Mouse (Mus musculus) forebrain, embryonic 13.5 days (tissue): ENCODE data around the gene 5330417H12Rik. TPM values are rescaled to one million over a fixed set of nuclear protein-coding genes. Genes with fewer than 3 reads are reported as not detected.

Source experiments
- ATAC-seq: fragments of 200-750 bp; cut with Nextera tagmentation; 2 replicates; pipeline ENCODE4 v1.8.0; 2017
- H3K27ac ChIP-seq: fragments of 300-500 bp; sonication (generic); 2 replicates; pipeline ENCODE4 v1.5.1; 2015; ENCODE audit warnings: inconsistent platforms, mild to moderate bottlenecking, moderate library complexity
- H3K27me3 ChIP-seq: fragments of 300-500 bp; sonication (generic); 2 replicates; pipeline ENCODE4 v1.6.1; 2015; ENCODE audit warnings: mild to moderate bottlenecking, inconsistent platforms
- H3K36me3 ChIP-seq: fragments of 300-500 bp; sonication (generic); 2 replicates; pipeline ENCODE4 v1.6.1; 2015; ENCODE audit warnings: mild to moderate bottlenecking, inconsistent platforms; ENCODE audit not compliant: poor library complexity, severe bottlenecking
- H3K4me1 ChIP-seq: fragments of 300-500 bp; sonication (generic); 2 replicates; pipeline ENCODE4 v1.6.1; 2015; ENCODE audit warnings: inconsistent platforms
- H3K4me2 ChIP-seq: fragments of 300-500 bp; sonication (generic); 2 replicates; pipeline ENCODE4 v1.6.1; 2015; ENCODE audit warnings: inconsistent platforms, mild to moderate bottlenecking, moderate library complexity
- H3K4me3 ChIP-seq: fragments of 300-500 bp; sonication (generic); 2 replicates; pipeline ENCODE4 v1.5.1; 2015; ENCODE audit warnings: mild to moderate bottlenecking, inconsistent platforms
- H3K9ac ChIP-seq: fragments of 300-500 bp; sonication (generic); 2 replicates; pipeline ENCODE4 v1.6.1; 2015; ENCODE audit warnings: mild to moderate bottlenecking, inconsistent platforms
- H3K9me3 ChIP-seq: fragments of 300-500 bp; sonication (generic); replicated peaks from 2 replicates; pipeline ENCODE4 v1.6.1; 2016; ENCODE audit warnings: inconsistent platforms
- WGBS: fragments of 180-500 bp; shearing (Covaris S2); methylation state at CpG from one replicate; pipeline ENCODE4 v1.1.7; 2015; 5-methylcytosine and 5-hydroxymethylcytosine counted together
- polyA plus RNA-seq: library from polyadenylated mRNA; unstranded; fragments of >200 nt; fragmentation: Nextera tagmentation; extraction: Ambion mirVana; gene quantifications from 2 replicates; pipeline ENCODE4 v1.2.1, GENCODE M21; 2015

5330417H12Rik gene
- polyA plus RNA-seq, 1 experiment from 2014 or later, result not detected

DNA sequence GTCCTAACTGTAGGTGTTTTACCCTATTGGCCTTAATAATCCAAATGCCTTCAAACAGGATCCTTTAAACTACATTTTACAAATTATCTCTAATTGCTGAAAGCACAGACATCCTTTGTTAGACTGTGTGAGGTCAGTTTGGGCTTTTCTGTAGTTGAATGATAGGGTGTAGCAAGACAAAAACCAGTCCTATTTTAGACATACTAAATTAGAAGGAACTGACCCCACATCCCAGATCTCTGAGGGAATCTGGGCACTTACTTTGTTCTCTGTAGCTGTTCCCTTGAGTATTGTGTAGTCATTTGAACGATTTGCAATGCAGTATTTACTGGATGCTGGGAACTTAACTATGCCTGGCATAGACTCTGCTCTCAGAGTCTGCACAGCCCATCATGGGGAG, 26.9 kb upstream of the 5330417H12Rik start:
- no peaks in the 10 kb centered on the region for H3K4me1 ChIP-seq
- H3K27me3 ChIP-seq, result no peaks in the 10 kb centered on the region
- no peak overlapping the region for H3K4me2 ChIP-seq
- ATAC-seq, result no peak
- no peak overlapping the region for H3K4me3 ChIP-seq
- H3K36me3 ChIP-seq, result no peaks in the 10 kb centered on the region
- no peaks in the 10 kb centered on the region for H3K9me3 ChIP-seq
- no peak overlapping the region for H3K27ac ChIP-seq
- WGBS, result 59% methylated on average over 1 of the region's 1 CpGs
- no peak overlapping the region for H3K9ac ChIP-seq

DNA sequence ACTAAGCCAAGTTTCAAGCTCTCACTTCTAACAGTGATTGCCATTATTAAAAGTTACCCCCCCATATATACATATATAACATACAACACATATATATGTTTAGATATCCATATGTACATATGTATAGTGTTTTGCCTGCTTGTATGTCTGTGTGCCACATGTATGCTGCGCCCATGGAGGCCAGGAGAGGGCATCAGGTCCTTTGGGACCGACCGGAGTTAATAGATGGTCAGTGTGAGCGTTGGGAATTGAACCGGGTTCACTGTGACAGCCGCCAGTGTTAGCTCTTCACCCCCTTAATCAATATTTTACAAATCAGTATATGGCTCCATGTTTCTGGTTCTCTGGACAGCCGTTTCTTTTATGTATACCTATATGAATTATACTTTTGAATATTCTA, 25.0 kb upstream of the 5330417H12Rik start:
- Histone ChIP-seq H3K4me3 (no peak overlapping the region), H3K27me3 (no peaks in the 10 kb centered on the region), H3K36me3 (no peaks in the 10 kb centered on the region), H3K4me1 (no peaks in the 10 kb centered on the region), H3K9ac (no peak overlapping the region), H3K9me3 (no peaks in the 10 kb centered on the region), H3K4me2 (no peak overlapping the region), H3K27ac (no peak overlapping the region)
- 85% methylated on average over 7 of the region's 7 CpGs for WGBS
- ATAC-seq, result no peak

DNA sequence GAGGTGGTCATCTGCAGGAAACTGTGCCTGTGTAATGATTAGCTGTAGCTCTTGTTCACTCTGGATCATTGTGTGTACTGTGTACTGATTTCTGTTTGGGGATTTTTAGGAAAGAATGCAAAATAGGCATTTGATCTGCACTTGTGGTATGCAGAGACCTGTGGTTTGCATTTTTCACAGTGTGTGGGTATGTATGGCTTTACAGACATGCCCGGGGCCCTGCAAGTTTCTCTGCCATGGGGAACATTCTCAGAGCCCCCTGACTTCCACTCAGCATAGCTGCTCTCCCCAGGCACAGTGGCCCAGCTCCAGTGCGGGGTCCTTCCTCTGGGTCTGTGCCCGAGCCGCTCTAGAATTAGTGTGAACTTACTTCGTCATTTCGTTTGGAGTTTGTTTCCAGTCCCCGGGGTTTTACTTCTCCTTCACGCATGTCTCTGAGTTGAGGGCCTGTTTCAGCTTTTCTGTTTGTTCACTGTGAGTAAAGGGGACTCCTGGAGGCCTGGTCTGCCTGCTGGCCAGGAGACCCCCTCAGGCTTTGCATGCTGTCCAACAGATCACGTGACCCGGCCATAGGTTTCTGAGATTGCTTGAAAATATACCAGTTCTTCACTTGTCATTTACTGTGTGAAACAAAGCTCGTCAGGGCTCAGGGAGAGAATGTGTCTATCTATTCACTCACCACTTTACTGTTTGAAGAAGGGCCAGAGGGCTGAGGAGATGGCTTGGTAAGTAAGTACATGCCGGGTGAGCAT, 24.2 kb upstream of the 5330417H12Rik start:
- H3K9ac ChIP-seq, result no peak overlapping the region
- no peaks in the 10 kb centered on the region for H3K27me3 ChIP-seq
- 87% methylated on average over 12 of the region's 12 CpGs for WGBS
- no peak overlapping the region for H3K27ac ChIP-seq
- no peaks in the 10 kb centered on the region for H3K9me3 ChIP-seq
- H3K36me3 ChIP-seq, result no peaks in the 10 kb centered on the region
- ATAC-seq, result no peak
- H3K4me1 ChIP-seq, result no peaks in the 10 kb centered on the region
- no peak overlapping the region for H3K4me3 ChIP-seq
- H3K4me2 ChIP-seq, result no peak overlapping the region

DNA sequence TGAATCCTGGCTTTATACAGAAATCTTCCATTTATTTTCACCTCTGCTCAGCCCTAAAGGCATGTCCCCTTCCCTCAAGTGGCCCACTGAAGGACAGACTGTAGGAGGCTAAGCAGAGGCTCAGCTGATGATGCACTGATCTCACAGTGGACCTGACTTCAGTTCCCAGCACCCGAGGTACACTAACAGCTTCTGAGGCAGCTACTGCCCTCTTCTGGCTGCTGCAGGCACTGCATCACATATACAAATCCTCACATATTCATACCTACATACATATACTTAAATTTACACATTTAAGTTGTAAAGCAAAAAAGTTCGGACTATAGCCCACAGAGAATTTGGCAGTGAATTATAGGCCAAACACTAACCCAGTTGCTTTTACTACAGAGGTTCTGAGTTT, 20.0 kb upstream of the 5330417H12Rik start:
- ATAC-seq, result no peak
- no peak overlapping the region for H3K27ac ChIP-seq
- WGBS, result 85% methylated on average over 2 of the region's 2 CpGs
- no peak overlapping the region for H3K4me3 ChIP-seq
- 0 out of 2 replicates have a peak, but pooled peaks cover 6% of the 10 kb centered on the region for H3K4me1 ChIP-seq
- no peaks in the 10 kb centered on the region for H3K27me3 ChIP-seq
- no peak overlapping the region for H3K4me2 ChIP-seq
- no peak overlapping the region for H3K9ac ChIP-seq
- no peaks in the 10 kb centered on the region for H3K9me3 ChIP-seq
- no peaks in the 10 kb centered on the region for H3K36me3 ChIP-seq

DNA sequence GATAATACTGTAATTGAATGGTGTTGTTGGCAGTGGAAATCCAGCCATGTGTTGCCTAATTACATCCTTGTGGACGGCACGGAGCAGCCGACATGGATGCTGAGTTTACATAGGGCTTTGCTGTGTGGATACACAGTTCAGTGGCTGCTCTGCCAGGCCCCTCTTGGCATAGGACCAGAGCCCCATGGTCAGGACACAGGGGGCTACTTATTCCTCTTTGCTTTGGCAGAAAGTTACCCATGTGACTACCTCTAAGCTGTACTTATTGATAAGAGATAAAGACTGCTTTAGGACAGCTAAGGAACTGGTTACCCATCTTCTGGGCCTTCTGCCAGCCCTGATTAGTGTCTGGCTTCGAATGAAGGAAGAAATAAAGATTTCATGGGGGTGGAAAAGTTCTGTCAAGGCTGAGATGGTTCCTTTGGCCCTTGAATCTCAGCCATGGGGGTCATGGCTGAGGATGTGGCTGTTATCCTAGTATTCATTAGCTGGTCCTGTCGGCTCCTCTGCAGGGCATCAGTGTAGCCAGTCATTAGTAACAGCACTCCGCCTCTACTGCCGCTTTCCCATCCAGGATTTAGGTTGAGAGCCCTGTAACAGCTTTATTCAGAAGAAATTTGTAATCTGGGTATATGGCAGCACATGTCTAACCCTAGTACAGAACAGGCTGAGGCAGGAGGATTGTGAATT, 17.8 kb upstream of the 5330417H12Rik start:
- no peaks in the 10 kb centered on the region for H3K36me3 ChIP-seq
- H3K27ac ChIP-seq, result no peak overlapping the region
- H3K4me2 ChIP-seq, result no peak overlapping the region
- 67% methylated on average over 7 of the region's 7 CpGs for WGBS
- no peak overlapping the region for H3K9ac ChIP-seq
- H3K27me3 ChIP-seq, result no peaks in the 10 kb centered on the region
- no peak overlapping the region for H3K4me3 ChIP-seq
- H3K9me3 ChIP-seq, result no peaks in the 10 kb centered on the region
- H3K4me1 ChIP-seq, result 0 out of 2 replicates have a peak, but pooled peaks cover 6% of the 10 kb centered on the region
- ATAC-seq, result peak; percentile 63; the same call in 1 of the 2 replicates

DNA sequence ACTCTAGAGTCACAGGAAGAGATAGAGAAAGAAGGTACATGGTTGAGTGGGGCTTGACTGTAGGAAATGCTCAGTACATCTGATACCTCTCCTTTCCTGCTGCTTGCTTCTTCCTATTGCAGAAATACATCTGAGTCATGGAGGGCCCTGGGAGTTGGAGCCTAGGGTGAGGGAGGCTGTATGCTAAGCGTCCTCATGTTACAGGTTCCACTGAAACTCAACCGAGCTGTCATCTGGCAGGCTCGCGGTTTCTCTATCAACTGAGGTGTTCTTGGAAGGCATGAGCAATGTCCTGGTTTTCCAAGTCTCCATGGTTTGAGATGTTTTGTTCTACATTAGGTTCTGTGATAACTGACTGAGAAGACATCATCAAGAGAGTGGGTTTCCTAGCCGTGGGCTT, 13.1 kb upstream of the 5330417H12Rik start:
- Histone ChIP-seq H3K27me3 (no peaks in the 10 kb centered on the region), H3K9me3 (no peaks in the 10 kb centered on the region), H3K9ac (no peak overlapping the region), H3K4me1 (0 out of 2 replicates have a peak, but pooled peaks cover 6% of the 10 kb centered on the region), H3K27ac (no peak overlapping the region), H3K4me3 (no peak overlapping the region), H3K36me3 (no peaks in the 10 kb centered on the region), H3K4me2 (no peak overlapping the region)
- 88% methylated on average over 5 of the region's 5 CpGs for WGBS
- no peak for ATAC-seq

DNA sequence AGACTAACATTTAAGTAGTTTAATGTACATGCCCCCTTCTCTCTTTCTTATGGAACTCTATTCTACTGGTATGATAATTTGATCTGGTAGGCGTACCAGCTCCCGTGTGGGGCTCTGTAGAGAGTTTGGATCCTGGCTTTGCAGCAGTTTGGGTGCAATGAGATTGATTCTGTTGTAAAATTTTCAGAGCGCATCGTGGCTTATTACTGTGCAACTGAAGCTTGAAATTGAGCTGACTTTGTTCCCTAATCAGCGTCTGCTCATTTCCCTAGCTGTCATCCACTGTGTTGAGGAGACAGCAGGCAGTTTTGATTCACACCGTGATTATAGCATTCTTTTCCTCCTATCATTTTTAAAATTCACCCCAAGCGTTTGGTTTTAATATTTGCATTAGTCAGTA, 12.4 kb upstream of the 5330417H12Rik start:
- no peaks in the 10 kb centered on the region for H3K9me3 ChIP-seq
- H3K9ac ChIP-seq, result no peak overlapping the region
- no peak overlapping the region for H3K4me3 ChIP-seq
- ATAC-seq, result no peak
- 86% methylated on average over 7 of the region's 7 CpGs for WGBS
- no peaks in the 10 kb centered on the region for H3K36me3 ChIP-seq
- no peak overlapping the region for H3K4me2 ChIP-seq
- no peaks in the 10 kb centered on the region for H3K27me3 ChIP-seq
- H3K27ac ChIP-seq, result no peak overlapping the region
- 0 out of 2 replicates have a peak, but pooled peaks cover under 1% of the 10 kb centered on the region for H3K4me1 ChIP-seq

DNA sequence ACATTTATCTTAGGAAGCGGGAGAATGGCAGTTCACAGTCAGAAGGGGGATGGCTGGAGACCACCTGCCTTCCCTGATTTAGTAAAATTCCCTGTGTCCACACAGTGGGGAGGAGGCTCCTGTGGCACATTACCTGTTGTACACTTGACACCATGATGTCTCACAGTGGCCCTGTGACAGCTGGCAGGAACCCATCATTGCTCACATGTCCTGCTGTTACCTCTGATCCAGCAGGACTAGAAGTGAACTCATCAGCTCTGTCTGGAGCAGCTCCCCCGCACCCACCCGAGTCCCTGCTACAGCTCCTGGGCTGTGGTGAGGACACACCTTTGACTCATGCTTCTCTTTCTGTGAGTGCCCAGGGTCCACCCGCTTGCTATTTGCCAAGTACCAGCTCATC, 8.2 kb upstream of the 5330417H12Rik start:
- H3K4me2 ChIP-seq, result no peak overlapping the region
- no peak overlapping the region for H3K9ac ChIP-seq
- H3K4me3 ChIP-seq, result no peak overlapping the region
- no peak for ATAC-seq
- no peaks in the 10 kb centered on the region for H3K36me3 ChIP-seq
- no peak overlapping the region for H3K27ac ChIP-seq
- H3K27me3 ChIP-seq, result no peaks in the 10 kb centered on the region
- H3K9me3 ChIP-seq, result no peaks in the 10 kb centered on the region
- H3K4me1 ChIP-seq, result no peaks in the 10 kb centered on the region
- 87% methylated on average over 4 of the region's 4 CpGs for WGBS

DNA sequence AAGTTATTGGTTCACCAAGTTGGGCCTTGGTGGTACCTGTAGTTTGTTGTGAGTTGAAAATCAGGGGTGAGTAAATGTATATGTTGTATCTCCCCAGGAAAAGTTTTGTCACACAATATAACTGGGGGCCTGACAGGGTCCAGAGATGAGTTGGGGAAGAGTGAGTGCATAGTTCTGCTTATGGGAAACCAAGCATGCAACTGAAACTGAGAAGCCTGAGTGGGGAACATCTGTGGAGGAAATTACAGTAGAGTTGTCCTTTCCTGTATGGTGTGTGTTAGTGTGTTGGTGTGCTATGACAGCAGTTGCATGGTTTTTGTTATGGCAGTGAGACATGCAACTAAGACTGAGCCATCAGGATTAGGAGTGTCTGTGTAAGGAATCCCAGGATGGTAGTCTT, 3.4 kb upstream of the 5330417H12Rik start:
- H3K9ac ChIP-seq, result no peak overlapping the region
- no peak overlapping the region for H3K4me2 ChIP-seq
- no peaks in the 10 kb centered on the region for H3K9me3 ChIP-seq
- no peak overlapping the region for H3K27ac ChIP-seq
- H3K4me3 ChIP-seq, result no peak overlapping the region
- no peak for ATAC-seq
- H3K4me1 ChIP-seq, result no peaks in the 10 kb centered on the region
- H3K27me3 ChIP-seq, result no peaks in the 10 kb centered on the region
- H3K36me3 ChIP-seq, result no peaks in the 10 kb centered on the region

DNA sequence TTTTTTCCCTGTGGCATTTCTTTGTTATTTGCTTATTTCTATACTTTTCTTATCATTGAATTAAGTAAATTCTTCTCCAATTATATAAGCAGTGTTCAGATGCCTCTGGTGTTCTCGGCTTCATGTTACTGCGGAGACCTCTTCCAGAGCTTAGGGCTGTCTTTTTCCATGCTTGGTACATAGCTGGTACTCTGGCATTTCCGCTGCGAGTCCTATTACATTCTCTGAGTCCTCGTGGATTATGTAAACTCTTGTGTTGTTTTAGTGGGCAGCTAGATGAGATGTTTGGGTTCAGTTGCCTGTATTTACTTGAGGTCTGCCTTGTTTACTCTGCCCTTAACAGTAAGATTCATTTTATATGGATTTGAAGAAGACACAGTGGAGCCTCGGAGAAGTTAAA, 820 bp upstream of the 5330417H12Rik start:
- Histone ChIP-seq H3K36me3 (no peaks in the 10 kb centered on the region), H3K4me1 (no peaks in the 10 kb centered on the region), H3K27me3 (no peaks in the 10 kb centered on the region), H3K4me2 (no peak overlapping the region), H3K4me3 (no peak overlapping the region), H3K9me3 (no peaks in the 10 kb centered on the region), H3K27ac (no peak overlapping the region), H3K9ac (no peak overlapping the region)
- WGBS, result 87% methylated on average over 6 of the region's 6 CpGs
- ATAC-seq, result no peak

DNA sequence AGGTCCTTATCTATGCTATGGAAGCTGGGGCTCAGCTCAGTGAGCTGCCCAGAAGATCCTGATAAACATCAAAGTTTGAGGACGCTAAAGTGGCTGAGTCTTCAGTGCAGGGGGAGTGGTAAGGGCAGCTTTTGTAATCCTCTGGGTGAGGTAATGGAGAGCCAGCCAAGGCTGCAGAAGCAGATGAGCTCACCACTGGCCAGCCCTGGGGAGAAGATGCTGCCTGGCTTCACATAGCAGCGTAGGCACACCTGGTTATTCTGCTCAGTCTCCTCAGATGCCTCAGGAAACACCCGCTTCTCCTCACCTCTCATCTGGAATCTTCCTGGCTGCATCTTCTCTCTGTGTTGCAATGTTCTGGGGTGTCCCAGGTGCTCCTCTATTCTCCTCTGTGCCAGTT, 529 bp downstream of the 5330417H12Rik start:
- H3K27ac ChIP-seq, result no peak overlapping the region
- H3K9me3 ChIP-seq, result no peaks in the 10 kb centered on the region
- H3K9ac ChIP-seq, result no peak overlapping the region
- H3K4me3 ChIP-seq, result no peak overlapping the region
- H3K4me1 ChIP-seq, result no peaks in the 10 kb centered on the region
- no peaks in the 10 kb centered on the region for H3K36me3 ChIP-seq
- H3K27me3 ChIP-seq, result no peaks in the 10 kb centered on the region
- H3K4me2 ChIP-seq, result no peak overlapping the region
- ATAC-seq, result no peak
- WGBS, result 62% methylated on average over 3 of the region's 3 CpGs

DNA sequence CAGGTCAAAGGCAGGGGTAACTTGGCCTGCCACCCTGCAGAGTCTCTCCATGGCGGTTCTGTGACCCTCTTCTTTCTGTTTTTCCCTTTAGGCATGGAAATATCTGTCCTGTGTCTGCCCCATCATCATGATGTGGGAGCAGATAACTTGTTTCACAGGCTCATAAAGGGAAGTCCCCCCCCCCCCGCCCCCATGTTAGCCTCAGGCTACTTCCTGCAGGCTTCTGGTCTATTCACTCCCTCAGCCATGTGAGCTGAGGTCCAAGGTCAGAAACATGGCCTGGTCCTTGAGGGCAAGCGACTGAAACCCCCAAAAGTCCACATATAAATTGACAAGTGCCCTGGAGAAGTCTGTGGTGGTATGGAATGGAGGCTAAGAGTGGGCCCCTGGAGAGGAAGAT, 4.8 kb downstream of the 5330417H12Rik start:
- Histone ChIP-seq H3K36me3 (no peaks in the 10 kb centered on the region), H3K4me3 (no peak overlapping the region), H3K9me3 (no peaks in the 10 kb centered on the region), H3K27ac (no peak overlapping the region), H3K9ac (no peak overlapping the region), H3K27me3 (no peaks in the 10 kb centered on the region), H3K4me2 (no peak overlapping the region), H3K4me1 (no peaks in the 10 kb centered on the region)
- 65% methylated on average over 3 of the region's 3 CpGs for WGBS
- ATAC-seq, result no peak
